Mouse (Mus musculus): ENCODE measurements at regions not wholly inside any gene's neighbourhood (a gene's known extent, or its start where the extent isn't known, plus 50 kb on each side); places are given as distances from the start of the nearest gene placed in this dataset.
A peak's percentile ranks its signal among the peaks of the same experiment; 100 is the strongest.

GRCm38 (mm10) chr5:103340626-103341025, 84.4 kb upstream of the Ptpn13 start:
- no peaks in the 10 kb centered on the region for H3K4me1 ChIP-seq (ENCODE audit: control insufficient read depth, insufficient read depth, low read length)
- H3K27me3 ChIP-seq (ENCODE audit: control insufficient read depth, insufficient read depth, low read length): no peaks in the 10 kb centered on the region
- H3K36me3 ChIP-seq (ENCODE audit: control insufficient read depth, insufficient read depth, low read length): no peaks in the 10 kb centered on the region
- TF ChIP-seq POLR2A (IDR thresholded peaks at IDR 0.05; ENCODE audit: control insufficient read depth, low read depth, low read length) (no peak), CTCF (IDR thresholded peaks at IDR 0.05; ENCODE audit: control insufficient read depth, insufficient read depth, insufficient replicate concordance, low read depth, low read length) (no peak)
- H3K4me3 ChIP-seq (ENCODE audit: control insufficient read depth, low read depth, low read length): no peak overlapping the region
- H3K27ac ChIP-seq (ENCODE audit: control insufficient read depth, insufficient read depth, low read depth, low read length): no peak overlapping the region

GRCm38 (mm10) chr5:103336689-103337490, 88.1 kb upstream of the Ptpn13 start:
- Histone ChIP-seq H3K27me3 (ENCODE audit: control insufficient read depth, insufficient read depth, low read length) (no peaks in the 10 kb centered on the region), H3K36me3 (ENCODE audit: control insufficient read depth, insufficient read depth, low read length) (no peaks in the 10 kb centered on the region), H3K27ac (ENCODE audit: control insufficient read depth, insufficient read depth, low read depth, low read length) (no peak overlapping the region), H3K4me3 (ENCODE audit: control insufficient read depth, low read depth, low read length) (peak overlapping the region; percentile 24; the same call in 1 of the 2 replicates), H3K4me1 (ENCODE audit: control insufficient read depth, insufficient read depth, low read length) (no peaks in the 10 kb centered on the region)
- no peak for TF ChIP-seq CTCF (IDR thresholded peaks at IDR 0.05; ENCODE audit: control insufficient read depth, insufficient read depth, insufficient replicate concordance, low read depth, low read length)

DNA sequence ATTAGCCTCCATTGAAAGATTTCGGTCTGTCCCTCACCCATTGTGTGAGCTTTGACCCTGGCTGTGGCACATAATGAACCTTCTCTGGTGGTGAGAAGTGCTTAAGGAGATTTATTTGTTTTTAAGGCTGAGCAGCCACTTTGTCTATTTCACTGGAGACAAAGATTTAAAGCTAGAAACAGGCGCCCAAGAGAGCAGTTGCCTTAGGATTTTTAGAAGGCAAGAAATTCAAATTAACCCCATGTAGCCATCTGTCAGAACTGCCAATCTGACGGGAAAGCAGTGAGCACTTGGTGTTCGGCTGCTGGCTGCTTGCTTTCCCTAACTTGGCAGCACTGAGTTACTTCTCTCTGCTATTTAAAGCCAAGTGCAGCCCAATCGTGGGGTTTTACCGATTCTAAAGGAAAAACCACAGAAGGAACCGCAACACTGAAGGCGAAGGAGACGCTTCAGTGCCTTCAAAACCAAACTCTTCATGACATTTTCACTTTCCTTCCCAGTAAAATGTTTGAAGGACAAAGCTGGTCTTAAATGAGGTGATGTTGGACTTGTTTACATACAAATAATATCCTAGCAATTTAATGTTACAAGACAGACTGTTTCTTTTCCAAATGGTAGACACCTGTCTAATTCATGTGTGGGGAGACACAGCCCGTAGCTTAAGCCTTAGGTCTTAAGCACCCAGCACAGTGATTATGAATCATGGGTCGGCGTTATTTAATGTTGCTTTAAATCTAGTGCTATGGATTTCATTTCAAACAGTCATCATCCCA, 88.9 kb upstream of the Ptpn13 start:
- TF ChIP-seq CTCF (IDR thresholded peaks at IDR 0.05; ENCODE audit: control insufficient read depth, insufficient read depth, insufficient replicate concordance, low read depth, low read length) (no peak), POLR2A (IDR thresholded peaks at IDR 0.05; ENCODE audit: control insufficient read depth, low read depth, low read length) (no peak)
- H3K36me3 ChIP-seq (ENCODE audit: control insufficient read depth, insufficient read depth, low read length): no peaks in the 10 kb centered on the region
- H3K27me3 ChIP-seq (ENCODE audit: control insufficient read depth, insufficient read depth, low read length): no peaks in the 10 kb centered on the region
- H3K27ac ChIP-seq (ENCODE audit: control insufficient read depth, insufficient read depth, low read depth, low read length): 0 out of 2 replicates have a peak overlapping the region, but pooled peaks have one; percentile 17
- no peaks in the 10 kb centered on the region for H3K4me1 ChIP-seq (ENCODE audit: control insufficient read depth, insufficient read depth, low read length)
- peak overlapping the region; percentile 24; the same call in 1 of the 2 replicates for H3K4me3 ChIP-seq (ENCODE audit: control insufficient read depth, low read depth, low read length)

DNA sequence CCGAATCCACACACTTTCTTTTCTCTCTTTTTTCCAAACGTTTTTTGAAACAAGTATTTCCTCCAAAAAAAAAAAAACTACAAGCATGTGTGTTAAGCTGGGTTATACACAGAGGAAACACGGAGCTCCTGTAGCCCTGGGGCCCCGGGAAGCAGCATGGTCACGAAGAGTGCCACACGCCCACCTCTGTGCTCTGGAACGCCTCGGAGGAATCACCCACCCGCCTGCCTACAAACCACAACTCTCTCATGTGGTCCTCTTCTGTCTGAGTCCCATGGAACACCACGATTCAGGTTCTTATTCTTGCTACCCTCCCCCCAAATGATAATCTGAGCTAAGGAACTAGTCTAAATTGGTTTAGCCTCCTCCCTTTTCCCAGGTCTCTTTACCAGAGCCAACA, 98.6 kb upstream of the Ptpn13 start:
- Histone ChIP-seq H3K4me1 (ENCODE audit: control insufficient read depth, insufficient read depth, low read length) (no peaks in the 10 kb centered on the region), H3K27me3 (ENCODE audit: control insufficient read depth, insufficient read depth, low read length) (no peaks in the 10 kb centered on the region), H3K4me3 (ENCODE audit: control insufficient read depth, low read depth, low read length) (no peak overlapping the region), H3K36me3 (ENCODE audit: control insufficient read depth, insufficient read depth, low read length) (no peaks in the 10 kb centered on the region), H3K27ac (ENCODE audit: control insufficient read depth, insufficient read depth, low read depth, low read length) (no peak overlapping the region)
- TF ChIP-seq POLR2A (IDR thresholded peaks at IDR 0.05; ENCODE audit: control insufficient read depth, low read depth, low read length) (no peak), CTCF (IDR thresholded peaks at IDR 0.05; ENCODE audit: control insufficient read depth, insufficient read depth, insufficient replicate concordance, low read depth, low read length) (no peak)

GRCm38 (mm10) chr5:103320341-103320740, 104.7 kb upstream of the Ptpn13 start:
- Histone ChIP-seq H3K4me3 (ENCODE audit: control insufficient read depth, low read depth, low read length) (no peak overlapping the region), H3K27me3 (ENCODE audit: control insufficient read depth, insufficient read depth, low read length) (no peaks in the 10 kb centered on the region), H3K27ac (ENCODE audit: control insufficient read depth, insufficient read depth, low read depth, low read length) (no peak overlapping the region), H3K4me1 (ENCODE audit: control insufficient read depth, insufficient read depth, low read length) (no peaks in the 10 kb centered on the region), H3K36me3 (ENCODE audit: control insufficient read depth, insufficient read depth, low read length) (no peaks in the 10 kb centered on the region)
- TF ChIP-seq CTCF (IDR thresholded peaks at IDR 0.05; ENCODE audit: control insufficient read depth, insufficient read depth, insufficient replicate concordance, low read depth, low read length) (no peak), POLR2A (IDR thresholded peaks at IDR 0.05; ENCODE audit: control insufficient read depth, low read depth, low read length) (no peak)

DNA sequence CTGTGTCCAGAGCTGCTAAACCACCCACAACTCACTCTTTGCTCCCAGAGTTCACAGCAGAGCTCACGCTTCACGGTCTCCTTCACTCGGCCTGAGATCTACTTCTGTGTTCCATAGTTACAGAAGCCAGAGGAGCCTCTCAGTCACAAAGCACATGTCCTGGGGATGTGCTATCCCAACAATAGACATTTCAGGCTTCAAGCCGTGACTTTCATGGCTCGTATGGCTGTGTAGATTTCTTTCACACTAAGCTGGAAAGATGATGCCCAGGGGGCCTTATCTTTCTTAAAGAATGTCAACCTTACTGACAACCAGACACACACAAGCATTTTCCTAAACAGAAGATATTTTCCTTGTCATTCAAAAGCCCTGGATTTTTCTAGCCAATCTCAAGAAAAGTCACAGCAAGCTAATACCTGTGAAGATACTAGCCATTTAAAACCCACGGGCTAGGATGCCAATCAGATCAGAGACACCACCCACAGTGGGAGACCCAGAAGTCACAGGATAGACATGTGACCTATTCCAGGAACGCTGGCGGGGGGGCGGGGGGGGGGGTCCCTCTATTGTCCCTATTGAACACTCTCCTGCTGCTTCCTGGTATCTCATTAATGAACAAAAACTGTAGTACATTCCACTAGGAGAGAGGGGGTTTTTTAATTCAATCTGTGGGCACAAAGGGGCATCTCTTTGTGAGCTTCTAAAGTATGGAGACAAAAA, 98.8 kb upstream of the Mapk10 start:
- no peaks in the 10 kb centered on the region for H3K36me3 ChIP-seq (ENCODE audit: control insufficient read depth, insufficient read depth, low read length)
- H3K27ac ChIP-seq (ENCODE audit: control insufficient read depth, insufficient read depth, low read depth, low read length): no peak overlapping the region
- no peak for TF ChIP-seq CTCF (IDR thresholded peaks at IDR 0.05; ENCODE audit: control insufficient read depth, insufficient read depth, insufficient replicate concordance, low read depth, low read length)
- no peak for TF ChIP-seq POLR2A (IDR thresholded peaks at IDR 0.05; ENCODE audit: control insufficient read depth, low read depth, low read length)
- H3K4me1 ChIP-seq (ENCODE audit: control insufficient read depth, insufficient read depth, low read length): no peaks in the 10 kb centered on the region
- H3K4me3 ChIP-seq (ENCODE audit: control insufficient read depth, low read depth, low read length): no peak overlapping the region
- H3K27me3 ChIP-seq (ENCODE audit: control insufficient read depth, insufficient read depth, low read length): no peaks in the 10 kb centered on the region

Data from testis, adult 2 months (tissue).